Mouse (Mus musculus) liver, postnatal 0 days (tissue): ENCODE measurements around the gene Lamc2. TPM values are rescaled to one million over a fixed set of nuclear protein-coding genes. Genes with fewer than 3 reads are reported as not detected.
A peak's percentile ranks its signal among the peaks of the same experiment; 100 is the strongest.

Source experiments
- ATAC-seq: fragments of 200-750 bp; cut with Nextera tagmentation; 2 replicates; pipeline ENCODE4 v1.8.0; 2017; ENCODE audit warnings: mild to moderate bottlenecking, moderate library complexity
- DNase-seq: peaks from one replicate; pipeline ENCODE4 v3.0.0-alpha.2; 2016
- H3K27ac ChIP-seq: fragments of 300-500 bp; sonication (generic); 2 replicates; pipeline ENCODE4 v1.5.1; 2014; ENCODE audit warnings: antibody characterized with exemption, moderate library complexity, mild to moderate bottlenecking, low read depth
- H3K27me3 ChIP-seq: fragments of 300-500 bp; sonication (generic); 2 replicates; pipeline ENCODE4 v1.6.1; 2014; ENCODE audit warnings: low read length, control low read depth, mixed read lengths; ENCODE audit not compliant: insufficient read depth
- H3K36me3 ChIP-seq: fragments of 300-500 bp; sonication (generic); replicated peaks from 2 replicates; pipeline ENCODE4 v1.6.1; 2014; ENCODE audit warnings: mild to moderate bottlenecking, control low read depth, low read length, moderate library complexity, mixed read lengths; ENCODE audit not compliant: insufficient read depth
- H3K4me1 ChIP-seq: fragments of 300-500 bp; sonication (generic); 2 replicates; pipeline ENCODE4 v1.6.1; 2014; ENCODE audit warnings: antibody characterized with exemption, mild to moderate bottlenecking, control low read depth; ENCODE audit not compliant: insufficient read depth
- H3K4me2 ChIP-seq: fragments of 300-500 bp; sonication (generic); 2 replicates; pipeline ENCODE4 v1.6.1; 2014; ENCODE audit warnings: low read depth, mild to moderate bottlenecking, low read length, moderate library complexity, mixed read lengths
- H3K4me3 ChIP-seq: fragments of 300-500 bp; sonication (generic); 2 replicates; pipeline ENCODE4 v1.5.1; 2014; ENCODE audit warnings: low read depth, low read length
- H3K9ac ChIP-seq: fragments of 300-500 bp; sonication (generic); replicated peaks from 2 replicates; pipeline ENCODE4 v1.6.1; 2014; ENCODE audit warnings: mild to moderate bottlenecking, moderate library complexity
- H3K9me3 ChIP-seq: fragments of 300-500 bp; sonication (generic); 2 replicates; pipeline ENCODE4 v1.6.1; 2016; ENCODE audit warnings: mild to moderate bottlenecking, control low read depth, low read length, mixed read lengths
- CTCF ChIP-seq: sonication (generic); IDR thresholded peaks from 2 replicates; pipeline ENCODE4 v1.5.1; 2016; ENCODE audit warnings: antibody characterized with exemption, low read depth
- EP300 ChIP-seq: IDR thresholded peaks from 2 replicates; pipeline ENCODE4 v1.6.1; 2016; ENCODE audit warnings: antibody characterized with exemption, low read depth, mild to moderate bottlenecking
- WGBS: fragments of 180-500 bp; shearing (Covaris S2); extraction: QIAGEN DNeasy Blood & Tissue Kit; methylation state at CpG from one replicate; pipeline ENCODE4 v1.1.7; 2014; ENCODE audit not compliant: insufficient replicate concordance; 5-methylcytosine and 5-hydroxymethylcytosine counted together
- polyA plus RNA-seq: library from polyadenylated mRNA; unstranded; fragments of >200 nt; fragmentation: Nextera tagmentation; extraction: Ambion mirVana; gene quantifications from 2 replicates; pipeline ENCODE4 v1.2.1, GENCODE M21; 2015

The Lamc2 gene
- polyA plus RNA-seq, 1 experiment from 2014 or later, result 0.45 TPM

DNA sequence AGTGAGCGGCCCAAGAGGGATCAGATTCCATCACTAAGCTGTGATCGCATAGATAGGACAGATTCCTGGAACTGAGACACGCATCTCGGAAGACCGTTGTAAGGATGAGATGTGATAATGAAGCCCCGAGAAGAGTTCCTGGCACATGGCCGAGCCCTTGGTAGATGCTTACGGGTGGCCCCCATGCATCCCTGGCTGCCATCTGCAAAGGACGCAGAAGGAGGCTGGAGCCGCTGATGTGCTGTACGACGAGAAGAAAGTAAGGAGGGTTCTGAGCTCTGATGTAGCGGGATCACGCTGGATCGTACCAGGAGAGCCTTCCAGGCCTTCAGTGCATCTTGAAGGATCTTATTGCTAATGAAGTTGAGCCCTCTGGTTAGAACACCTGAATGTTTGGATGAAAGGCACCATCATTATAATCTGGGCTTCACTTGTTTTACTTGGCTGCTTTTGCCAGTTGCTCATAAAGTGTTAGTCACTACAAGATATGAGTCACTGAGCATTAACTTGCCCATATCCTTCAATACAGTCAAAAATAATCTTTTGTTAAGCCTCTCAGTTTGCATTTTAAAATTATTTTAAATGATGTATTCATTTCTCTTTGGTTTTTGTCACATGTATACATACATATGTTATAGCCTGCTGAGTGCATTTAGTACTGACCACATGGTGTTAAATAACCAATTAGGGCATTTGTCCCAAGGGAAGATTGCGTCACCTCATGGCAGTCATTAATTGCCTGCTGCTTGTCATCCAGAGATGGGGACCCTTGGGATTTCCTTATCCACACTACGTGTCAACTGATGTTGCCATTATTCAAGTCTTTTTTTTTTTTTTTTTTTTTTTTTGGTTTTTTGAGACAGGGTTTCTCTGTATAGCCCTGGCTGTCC, 83.7 kb downstream of the Lamc2 start:
- Histone ChIP-seq H3K36me3 (no peaks in the 10 kb centered on the region), H3K4me2 (no peak overlapping the region), H3K27me3 (no peaks in the 10 kb centered on the region), H3K9me3 (no peaks in the 10 kb centered on the region), H3K4me1 (peaks cover 4% of the 10 kb centered on the region; the same call in 1 of the 2 replicates), H3K4me3 (no peak overlapping the region), H3K9ac (no peak overlapping the region), H3K27ac (no peak overlapping the region)
- 84% methylated on average over 17 of the region's 17 CpGs for WGBS
- ATAC-seq (no peak), DNase-seq (no peak)
- TF ChIP-seq CTCF (no peak), EP300 (no peak)

DNA sequence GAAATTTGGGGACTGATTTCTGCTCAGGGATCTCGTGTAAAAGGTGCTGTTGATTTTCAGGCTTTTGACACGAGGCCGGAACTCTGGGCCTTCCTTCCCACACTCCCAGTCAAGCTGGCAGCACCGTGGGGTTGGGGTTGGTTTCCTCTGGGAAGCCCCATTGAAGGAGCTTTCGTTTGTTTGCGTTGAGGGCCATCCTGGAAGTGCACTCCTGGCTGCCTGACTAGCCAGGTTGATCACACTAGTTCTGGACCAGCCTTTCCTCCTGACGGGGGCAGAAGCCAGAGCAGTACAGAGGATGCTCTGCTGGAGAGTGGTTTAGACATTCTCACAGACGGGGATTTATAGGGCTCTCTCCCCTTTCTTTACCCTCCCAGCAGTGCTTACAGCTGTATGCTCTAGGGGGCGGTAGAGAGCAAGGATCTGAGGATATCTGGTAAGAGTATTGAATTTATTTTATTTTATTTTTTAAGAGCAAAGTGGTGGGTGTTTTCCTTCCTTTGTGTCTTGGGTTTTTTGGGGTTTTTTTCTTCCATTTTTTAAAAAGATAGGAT, 84.8 kb downstream of the Lamc2 start:
- no peaks in the 10 kb centered on the region for H3K36me3 ChIP-seq
- H3K9ac ChIP-seq, result no peak overlapping the region
- ATAC-seq (no peak), DNase-seq (peak; percentile 46)
- H3K4me2 ChIP-seq, result peak overlapping the region; percentile 32; the same call in 1 of the 2 replicates
- H3K4me3 ChIP-seq, result no peak overlapping the region
- H3K4me1 ChIP-seq, result peaks cover 4% of the 10 kb centered on the region; the same call in 1 of the 2 replicates
- no peak for TF ChIP-seq EP300
- peak; percentile 79 for TF ChIP-seq CTCF
- H3K27ac ChIP-seq, result no peak overlapping the region
- H3K27me3 ChIP-seq, result no peaks in the 10 kb centered on the region
- WGBS, result 17% methylated on average over 9 of the region's 9 CpGs
- H3K9me3 ChIP-seq, result no peaks in the 10 kb centered on the region

DNA sequence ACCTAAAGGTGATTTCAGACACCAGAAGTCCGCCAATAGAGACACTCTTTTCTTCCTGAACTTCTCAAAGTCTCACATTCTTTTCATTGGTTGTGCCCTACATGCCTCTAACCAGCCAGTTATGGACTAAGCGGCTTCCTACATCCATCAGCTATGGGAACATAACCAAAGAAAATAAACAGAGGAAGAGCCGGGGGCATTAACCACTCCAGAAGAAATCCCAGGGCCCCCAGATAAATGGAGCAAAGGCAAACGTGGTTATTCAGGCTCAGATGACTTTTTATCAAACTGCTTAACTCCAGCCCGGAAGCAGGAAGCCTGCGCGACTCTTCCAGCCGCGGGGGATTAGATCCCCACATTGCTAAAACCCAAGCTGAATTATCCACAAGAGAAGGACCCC, 85.3 kb downstream of the Lamc2 start:
- TF ChIP-seq EP300 (no peak), CTCF (no peak)
- Histone ChIP-seq H3K4me2 (no peak overlapping the region), H3K36me3 (no peaks in the 10 kb centered on the region), H3K27ac (no peak overlapping the region), H3K4me1 (peaks cover 4% of the 10 kb centered on the region; the same call in 1 of the 2 replicates), H3K9me3 (no peaks in the 10 kb centered on the region), H3K4me3 (no peak overlapping the region), H3K9ac (no peak overlapping the region), H3K27me3 (no peaks in the 10 kb centered on the region)
- DNase-seq (no peak), ATAC-seq (no peak)
- 28% methylated on average over 9 of the region's 9 CpGs for WGBS

DNA sequence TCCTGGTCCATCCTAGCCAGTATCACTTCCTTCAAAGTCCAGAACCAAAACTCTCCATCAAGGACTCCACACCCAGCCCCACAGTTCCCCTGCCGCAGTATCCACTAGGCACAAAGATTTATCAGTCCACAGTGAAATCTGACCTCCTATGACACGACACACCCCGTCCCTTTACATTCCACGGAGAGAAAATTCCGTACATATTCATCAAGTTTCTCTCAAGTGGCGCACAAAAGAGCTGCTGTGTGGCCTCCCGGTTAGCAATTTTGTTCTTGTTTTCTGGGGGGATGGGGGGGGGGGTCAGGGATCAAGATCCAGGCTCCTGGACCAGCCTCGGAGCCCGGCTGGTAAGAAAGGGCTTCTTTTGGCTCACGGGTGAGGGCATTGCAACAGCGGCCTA, 87.7 kb downstream of the Lamc2 start:
- ATAC-seq, result no peak

DNA sequence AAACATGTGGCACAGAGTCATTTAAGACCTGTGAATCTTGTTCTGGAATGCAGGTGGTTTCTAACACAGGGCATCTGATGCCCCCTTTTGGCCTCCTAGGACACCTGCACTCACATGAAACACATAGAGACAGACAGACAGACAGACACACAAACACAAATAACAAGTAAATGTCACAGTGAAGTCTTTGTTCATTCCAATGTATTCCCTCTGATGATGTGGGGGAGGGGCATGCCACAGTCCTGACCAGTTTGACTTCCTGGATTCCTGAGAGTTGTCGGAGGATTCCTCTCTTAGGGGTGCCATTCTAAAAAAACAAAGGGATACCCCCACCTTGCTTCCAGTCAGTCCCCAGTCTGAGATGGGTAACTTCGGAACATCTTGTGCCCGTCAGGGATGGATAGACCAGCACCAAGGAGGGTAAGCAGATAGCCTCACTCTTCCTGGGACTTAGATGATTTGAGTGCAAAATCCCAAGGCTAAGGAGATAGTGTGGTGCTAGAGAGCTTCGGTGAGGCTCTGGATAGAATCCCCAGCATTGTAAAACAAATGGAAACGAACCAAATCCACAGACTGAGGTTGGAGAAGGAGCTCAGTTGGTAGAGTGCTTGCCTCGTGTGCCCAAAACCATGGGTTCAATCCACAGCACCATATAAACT, 89.1 kb downstream of the Lamc2 start:
- Histone ChIP-seq H3K9me3 (no peaks in the 10 kb centered on the region), H3K9ac (no peak overlapping the region), H3K4me1 (peaks cover 4% of the 10 kb centered on the region; the same call in 1 of the 2 replicates), H3K36me3 (no peaks in the 10 kb centered on the region), H3K4me3 (no peak overlapping the region), H3K27me3 (no peaks in the 10 kb centered on the region), H3K27ac (no peak overlapping the region), H3K4me2 (no peak overlapping the region)
- DNase-seq, result no peak
- ATAC-seq, result no peak
- WGBS, result 83% methylated on average over 6 of the region's 6 CpGs
- TF ChIP-seq CTCF, result no peak
- TF ChIP-seq EP300, result no peak

More for the DNA sequence above, 87.7 kb downstream of the Lamc2 start:
- H3K27me3 ChIP-seq, result no peaks in the 10 kb centered on the region
- no peak for DNase-seq
- 82% methylated on average over 11 of the region's 11 CpGs for whole genome bisulfite sequencing
- H3K4me3 ChIP-seq, result no peak overlapping the region
- no peaks in the 10 kb centered on the region for H3K36me3 ChIP-seq
- TF ChIP-seq EP300 (no peak), CTCF (no peak)
- H3K9ac ChIP-seq, result no peak overlapping the region
- H3K27ac ChIP-seq, result no peak overlapping the region
- H3K4me1 ChIP-seq, result peaks cover 4% of the 10 kb centered on the region; the same call in 1 of the 2 replicates
- H3K4me2 ChIP-seq, result no peak overlapping the region
- H3K9me3 ChIP-seq, result no peaks in the 10 kb centered on the region
